Mouse (Mus musculus): Measurements from ENCODE around the gene Draxin. TPM values are rescaled to one million over a fixed set of nuclear protein-coding genes. Genes with fewer than 3 reads are reported as not detected.
A peak's percentile ranks its signal among the peaks of the same experiment; 100 is the strongest.

The Draxin gene
- polyA plus RNA-seq, 1 experiment from 2014 or later: 20.4 TPM

DNA sequence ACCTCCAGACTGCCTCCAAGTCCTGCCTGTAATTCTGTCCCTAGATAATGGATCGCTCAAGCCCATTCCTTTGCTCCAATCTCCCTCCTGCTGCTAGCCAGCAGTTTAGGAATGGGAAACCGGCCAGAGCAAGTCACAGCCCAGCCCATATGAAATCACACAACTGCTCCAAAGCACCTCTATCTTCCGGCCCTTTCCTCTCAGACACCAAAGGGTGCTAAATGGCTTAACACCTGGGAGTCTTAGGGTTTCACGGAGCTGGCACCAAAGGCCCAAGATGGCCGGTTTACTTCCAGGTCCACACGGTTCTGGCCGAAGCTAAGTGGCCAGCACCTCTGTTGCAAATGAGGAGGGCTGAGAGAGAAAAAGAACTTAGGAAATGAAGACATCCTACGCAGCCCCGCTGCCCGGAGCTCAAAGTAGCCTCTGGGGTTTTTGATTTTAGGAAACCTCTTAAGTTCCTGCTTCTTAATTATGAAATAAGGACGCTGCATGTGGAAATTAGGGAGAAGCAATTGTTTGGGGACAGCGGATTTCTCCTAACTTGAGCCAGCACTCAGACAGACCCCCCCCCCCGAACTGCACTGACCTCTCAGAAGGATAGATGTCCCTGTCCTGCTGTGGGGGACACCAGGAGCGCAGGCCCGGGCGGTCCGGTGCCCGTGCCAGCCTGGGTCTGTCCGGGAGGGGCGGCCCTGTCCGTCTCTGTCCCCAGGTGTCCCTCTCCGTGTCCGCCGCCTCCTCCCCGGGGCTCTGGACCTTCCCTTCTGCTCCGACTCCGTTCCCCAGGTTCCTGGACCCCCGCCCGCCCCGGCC lies 43.2 kb downstream of the Draxin start:
- WGBS: 3% methylated on average over 30 of the region's 30 CpGs
- Histone ChIP-seq H3K4me2 (replicated peaks) (peak overlapping the region; percentile 76), H3K27me3 (no peaks in the 10 kb centered on the region), H3K4me3 (replicated peaks) (peak overlapping the region; percentile 54), H3K9ac (replicated peaks) (peak overlapping the region; percentile 74), H3K9me3 (no peaks in the 10 kb centered on the region), H3K36me3 (no peaks in the 10 kb centered on the region), H3K27ac (no peak overlapping the region), H3K4me1 (replicated peaks) (peaks cover 45% of the 10 kb centered on the region)
- peak; percentile 76 for ATAC-seq

DNA sequence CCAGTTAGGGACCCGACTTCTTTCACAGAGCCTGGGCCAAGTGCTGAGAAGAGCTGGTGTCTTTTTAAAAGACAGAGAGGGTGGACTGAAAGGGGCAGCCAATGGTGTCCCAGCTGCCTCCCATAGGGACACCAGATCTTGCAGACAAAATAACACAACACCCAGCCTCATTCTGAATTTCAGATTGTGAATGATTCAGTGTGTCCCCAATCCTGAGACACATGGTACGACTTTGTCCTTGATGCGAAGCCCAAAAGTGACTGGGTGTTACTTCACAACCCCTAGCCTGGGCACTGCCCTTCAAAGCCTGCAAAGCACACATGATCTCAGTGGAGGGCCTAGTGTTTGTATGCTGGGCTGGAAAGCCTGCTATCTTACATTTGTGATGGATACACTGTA lies 44.6 kb downstream of the Draxin start:
- Histone ChIP-seq H3K4me1 (replicated peaks) (peaks cover 45% of the 10 kb centered on the region), H3K9ac (replicated peaks) (no peak overlapping the region), H3K27ac (no peak overlapping the region), H3K4me2 (replicated peaks) (no peak overlapping the region), H3K27me3 (no peaks in the 10 kb centered on the region), H3K36me3 (no peaks in the 10 kb centered on the region), H3K9me3 (no peaks in the 10 kb centered on the region), H3K4me3 (replicated peaks) (no peak overlapping the region)
- no peak for ATAC-seq
- 74% methylated on average over 3 of the region's 3 CpGs for WGBS

DNA sequence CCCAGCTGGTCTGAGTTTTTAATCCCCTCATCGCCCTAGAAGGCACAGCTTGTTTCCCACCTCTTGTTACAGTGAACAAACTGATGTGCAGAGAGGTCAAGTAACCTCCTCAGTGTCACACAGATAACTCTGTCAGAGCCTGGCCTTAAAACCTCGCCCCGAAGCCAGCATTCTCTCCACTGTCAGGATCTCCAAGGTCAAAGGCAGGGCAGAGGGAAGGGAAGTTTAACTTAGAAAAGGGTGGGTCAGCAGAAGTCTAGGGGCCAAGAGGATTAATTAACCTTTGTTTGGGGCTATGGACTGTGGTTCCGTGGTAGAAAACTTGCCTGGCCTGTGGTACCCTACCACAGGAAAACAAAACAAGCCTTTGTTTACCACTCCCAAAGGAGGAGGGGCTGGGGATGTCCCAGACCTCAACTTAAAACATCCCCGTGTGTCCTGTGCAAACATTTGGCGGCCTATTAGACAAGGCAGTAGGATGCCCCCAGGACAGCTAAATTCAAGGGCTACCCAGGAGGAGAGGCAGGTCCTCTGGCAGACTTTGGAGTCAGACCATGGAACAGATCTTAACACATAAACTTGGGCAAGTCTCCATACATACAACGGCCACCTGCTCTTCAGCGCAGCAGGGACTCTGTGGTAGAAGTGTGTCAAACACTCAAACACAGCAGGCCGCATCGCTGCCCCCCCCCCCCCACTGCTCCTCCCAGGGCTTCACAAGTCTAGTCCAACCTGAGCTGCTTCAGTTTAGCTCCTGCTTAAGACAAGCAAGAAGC lies 45.2 kb downstream of the Draxin start:
- Histone ChIP-seq H3K27me3 (no peaks in the 10 kb centered on the region), H3K9ac (replicated peaks) (no peak overlapping the region), H3K27ac (no peak overlapping the region), H3K4me3 (replicated peaks) (no peak overlapping the region), H3K4me1 (replicated peaks) (peaks cover 45% of the 10 kb centered on the region), H3K4me2 (replicated peaks) (no peak overlapping the region), H3K36me3 (no peaks in the 10 kb centered on the region), H3K9me3 (no peaks in the 10 kb centered on the region)
- 45% methylated on average over 10 of the region's 10 CpGs for WGBS
- ATAC-seq: no peak

DNA sequence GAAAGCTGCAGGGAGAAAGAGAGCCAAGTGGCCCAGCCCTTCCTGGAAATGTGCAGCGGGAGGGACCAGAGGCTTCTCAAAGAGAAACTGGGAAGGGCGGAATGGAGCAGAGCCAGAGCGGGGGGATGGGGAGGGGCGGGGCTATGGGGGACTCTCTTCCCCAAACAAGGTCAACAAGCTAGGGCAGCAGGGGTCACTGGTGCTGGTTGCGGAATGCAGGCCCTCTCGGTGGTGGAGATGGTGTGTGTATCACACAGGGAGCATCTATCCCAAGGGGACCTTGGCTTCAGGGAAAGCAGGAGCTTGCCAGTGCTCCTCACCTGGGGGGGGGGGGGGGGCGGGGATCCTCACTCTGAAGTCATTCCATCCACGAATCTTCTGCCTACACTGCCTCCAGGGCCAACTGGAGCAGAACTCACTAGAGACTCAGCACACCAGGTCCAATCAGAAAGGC lies 46.2 kb downstream of the Draxin start:
- Histone ChIP-seq H3K36me3 (no peaks in the 10 kb centered on the region), H3K9ac (replicated peaks) (no peak overlapping the region), H3K27ac (no peak overlapping the region), H3K4me1 (replicated peaks) (peaks cover 44% of the 10 kb centered on the region), H3K4me2 (replicated peaks) (no peak overlapping the region), H3K9me3 (no peaks in the 10 kb centered on the region), H3K4me3 (replicated peaks) (no peak overlapping the region), H3K27me3 (no peaks in the 10 kb centered on the region)
- no peak for ATAC-seq
- WGBS: 6% methylated on average over 8 of the region's 8 CpGs

DNA sequence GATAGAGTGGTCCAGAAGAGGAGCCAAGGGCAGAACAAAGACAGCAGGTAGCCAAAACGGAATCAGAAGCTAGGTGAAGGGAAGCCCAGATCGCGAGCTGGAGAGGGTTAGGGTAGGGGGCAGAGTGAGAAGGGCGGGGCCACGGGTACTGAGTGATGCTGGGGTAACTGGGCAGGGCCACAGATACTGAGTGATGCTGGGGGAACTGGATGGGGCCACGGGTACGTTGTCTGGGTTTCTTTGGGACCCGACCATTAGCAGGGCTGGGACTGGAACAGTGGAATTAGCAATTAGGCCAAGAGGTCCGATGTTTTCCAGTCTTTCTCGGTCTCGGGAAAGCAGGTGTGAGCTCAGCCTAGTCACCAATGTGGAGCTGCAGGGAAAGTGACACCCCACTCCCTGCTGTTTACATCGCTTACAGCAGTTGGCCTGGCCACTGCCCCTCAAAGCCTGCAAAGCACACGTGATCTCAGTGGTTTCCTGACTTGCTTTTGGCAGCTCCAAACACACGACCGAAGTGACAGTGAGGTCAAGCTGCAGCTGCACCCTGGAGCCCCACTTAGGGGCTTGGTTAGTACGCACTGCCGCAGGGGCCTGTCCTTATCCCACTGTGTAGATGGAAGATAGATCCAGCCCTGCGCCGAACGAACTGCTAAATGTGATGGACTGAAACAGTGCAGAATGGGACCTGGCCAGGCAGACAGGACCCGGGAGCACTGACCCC lies 47.2 kb downstream of the Draxin start:
- no peaks in the 10 kb centered on the region for H3K27me3 ChIP-seq
- no peak overlapping the region for H3K4me3 ChIP-seq (replicated peaks)
- no peaks in the 10 kb centered on the region for H3K9me3 ChIP-seq
- peaks cover 35% of the 10 kb centered on the region for H3K4me1 ChIP-seq (replicated peaks)
- no peak for ATAC-seq
- 69% methylated on average over 21 of the region's 21 CpGs for whole genome bisulfite sequencing
- H3K27ac ChIP-seq: no peak overlapping the region
- H3K4me2 ChIP-seq (replicated peaks): no peak overlapping the region
- no peaks in the 10 kb centered on the region for H3K36me3 ChIP-seq
- H3K9ac ChIP-seq (replicated peaks): no peak overlapping the region

DNA sequence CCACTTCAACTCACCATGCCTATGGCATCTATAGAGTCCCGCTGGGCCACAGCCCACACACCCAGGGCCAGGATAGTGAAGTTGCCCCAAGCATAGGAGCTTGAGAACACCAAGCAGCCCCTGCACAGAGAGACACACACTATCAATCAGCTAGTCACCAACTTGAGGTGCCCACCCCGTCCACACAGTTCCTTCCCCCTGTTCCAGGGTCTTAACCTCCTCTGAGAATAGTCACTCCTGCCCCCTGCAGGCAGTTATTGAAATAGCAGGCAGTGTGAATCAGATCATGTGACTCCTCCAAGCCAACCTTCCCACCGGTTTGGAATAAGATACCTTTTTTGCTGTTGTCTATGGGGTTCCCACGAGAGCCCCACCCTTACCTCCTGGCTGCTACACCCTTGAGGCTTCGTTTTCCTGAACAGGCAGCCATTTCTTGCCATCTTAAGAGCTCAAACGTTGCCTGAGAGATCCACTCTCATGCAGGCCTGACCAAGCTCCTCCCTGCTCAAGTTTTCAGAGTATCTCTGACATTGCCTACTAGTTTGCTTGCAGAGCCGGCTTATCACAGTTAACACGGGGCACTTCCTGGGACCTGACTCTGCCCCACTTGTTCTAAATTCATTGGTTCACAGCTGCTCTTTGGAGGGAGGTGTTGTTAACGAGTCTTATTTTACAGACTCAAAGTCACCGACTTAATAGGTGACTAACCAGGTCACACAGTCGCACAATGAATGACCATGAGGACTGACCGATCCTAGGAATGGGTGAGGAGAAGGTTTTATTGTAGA lies 48.0 kb downstream of the Draxin start:
- Histone ChIP-seq H3K9me3 (no peaks in the 10 kb centered on the region), H3K9ac (replicated peaks) (no peak overlapping the region), H3K36me3 (no peaks in the 10 kb centered on the region), H3K27me3 (no peaks in the 10 kb centered on the region), H3K4me3 (replicated peaks) (no peak overlapping the region), H3K27ac (no peak overlapping the region), H3K4me1 (replicated peaks) (peaks cover 26% of the 10 kb centered on the region), H3K4me2 (replicated peaks) (no peak overlapping the region)
- peak; percentile 50 for ATAC-seq
- 58% methylated on average over 12 of the region's 12 CpGs for WGBS

DNA sequence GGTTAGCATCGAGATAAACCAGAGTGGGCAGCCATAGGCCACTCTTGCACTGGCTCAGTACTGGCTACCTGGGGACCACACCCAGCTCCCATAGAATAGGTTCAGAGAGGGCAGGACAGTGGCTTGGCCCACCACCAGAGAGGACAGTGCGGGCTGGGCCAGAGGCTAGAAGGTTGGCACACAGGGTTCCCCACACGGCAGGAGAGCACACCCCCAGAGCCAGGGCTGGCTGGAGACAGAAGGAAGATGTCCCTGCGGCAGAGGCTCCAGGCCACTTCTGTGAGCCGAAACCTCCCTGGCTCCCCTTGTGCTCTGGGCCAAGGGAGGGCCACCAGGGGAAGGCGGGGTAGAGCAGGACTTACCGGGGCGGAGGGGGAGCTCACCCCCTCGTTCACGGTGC lies 49.3 kb downstream of the Draxin start:
- no peak overlapping the region for H3K4me2 ChIP-seq (replicated peaks)
- no peak overlapping the region for H3K9ac ChIP-seq (replicated peaks)
- ATAC-seq: no peak; the same call in 1 of the 2 replicates
- no peaks in the 10 kb centered on the region for H3K9me3 ChIP-seq
- H3K4me1 ChIP-seq (replicated peaks): peaks cover 18% of the 10 kb centered on the region
- H3K4me3 ChIP-seq (replicated peaks): no peak overlapping the region
- no peaks in the 10 kb centered on the region for H3K36me3 ChIP-seq
- WGBS: 92% methylated on average over 10 of the region's 10 CpGs
- H3K27ac ChIP-seq: no peak overlapping the region
- no peaks in the 10 kb centered on the region for H3K27me3 ChIP-seq

DNA sequence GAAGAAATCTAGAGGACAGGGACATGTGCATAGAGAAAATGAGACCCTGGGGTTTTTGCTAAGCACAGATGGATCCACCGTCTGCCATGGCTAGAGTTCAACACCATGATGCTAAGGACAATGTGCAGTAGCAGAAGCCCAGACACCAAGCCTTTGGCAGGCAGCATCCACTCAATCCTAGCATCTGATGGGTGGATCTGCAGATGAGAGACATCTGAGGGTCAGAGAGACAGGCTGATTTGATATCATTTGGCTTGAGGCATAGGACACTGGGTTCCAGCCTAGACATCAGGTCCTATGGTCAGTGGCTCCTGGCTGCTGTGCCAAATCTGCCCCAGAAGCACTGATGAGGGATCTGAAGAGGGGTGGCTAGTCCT lies 49.9 kb downstream of the Draxin start:
- H3K27ac ChIP-seq: no peak overlapping the region
- H3K9ac ChIP-seq (replicated peaks): no peak overlapping the region
- no peaks in the 10 kb centered on the region for H3K9me3 ChIP-seq
- no peak overlapping the region for H3K4me2 ChIP-seq (replicated peaks)
- 100% methylated on average over 1 of the region's 1 CpGs for WGBS
- no peak overlapping the region for H3K4me3 ChIP-seq (replicated peaks)
- no peaks in the 10 kb centered on the region for H3K36me3 ChIP-seq
- no peak for ATAC-seq
- H3K27me3 ChIP-seq: no peaks in the 10 kb centered on the region
- H3K4me1 ChIP-seq (replicated peaks): peaks cover 16% of the 10 kb centered on the region

DNA sequence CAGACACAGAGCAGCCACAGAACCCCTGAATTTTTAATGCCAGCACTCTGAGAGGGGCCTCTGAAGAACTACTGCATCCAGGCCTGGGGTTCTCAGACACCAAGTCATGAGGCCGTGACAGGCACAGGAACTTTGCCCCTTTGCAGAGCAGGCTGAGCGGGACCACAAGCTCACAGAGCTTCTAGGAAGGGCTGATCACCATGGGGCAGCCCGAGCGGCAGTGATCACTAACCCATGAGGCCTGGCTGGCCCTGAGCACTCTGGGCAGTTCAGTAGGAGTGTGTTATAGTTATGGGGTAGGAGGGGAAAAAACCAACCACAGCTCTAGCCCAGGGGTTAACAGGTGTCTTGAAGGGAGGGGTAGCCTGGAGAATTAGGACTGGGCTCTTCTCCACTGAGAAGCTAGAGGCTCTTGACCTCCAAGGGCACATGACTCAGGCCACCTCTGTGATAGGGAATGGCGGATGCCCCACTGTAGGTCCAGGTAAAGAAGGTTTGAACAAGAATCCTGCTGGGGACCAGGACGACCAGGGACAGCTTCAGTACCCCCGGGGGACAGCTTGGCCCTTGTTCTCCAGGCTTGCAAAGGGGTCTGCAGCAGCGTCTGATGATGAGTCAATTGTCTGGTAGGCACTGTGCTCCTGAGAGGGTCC lies 50.4 kb downstream of the Draxin start:
- Histone ChIP-seq H3K4me2 (replicated peaks) (no peak overlapping the region), H3K9ac (replicated peaks) (no peak overlapping the region), H3K27me3 (no peaks in the 10 kb centered on the region), H3K27ac (no peak overlapping the region), H3K4me1 (replicated peaks) (peaks cover 12% of the 10 kb centered on the region), H3K36me3 (no peaks in the 10 kb centered on the region), H3K9me3 (no peaks in the 10 kb centered on the region), H3K4me3 (replicated peaks) (no peak overlapping the region)
- no peak for ATAC-seq
- WGBS: 84% methylated on average over 8 of the region's 8 CpGs

DNA sequence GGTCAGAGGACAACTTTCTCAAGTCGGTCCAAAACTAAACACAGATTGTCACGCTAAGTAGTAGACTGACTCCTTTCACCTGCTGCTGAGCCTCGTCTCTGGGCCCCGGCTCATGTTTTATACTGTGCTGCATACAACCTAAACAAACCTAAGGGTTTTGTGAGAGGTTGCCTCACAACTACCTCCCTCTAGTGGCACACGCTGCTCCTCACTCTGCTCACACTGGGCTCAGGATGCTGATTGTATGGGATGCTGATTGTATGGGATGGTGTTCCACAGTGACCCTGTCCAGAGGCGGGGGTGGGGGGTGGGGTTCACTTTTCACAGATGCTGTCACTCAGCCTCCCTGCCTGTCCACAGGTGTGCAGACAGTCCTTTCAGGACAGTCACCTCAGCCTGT lies 51.3 kb downstream of the Draxin start:
- ATAC-seq: no peak
- Histone ChIP-seq H3K27me3 (no peaks in the 10 kb centered on the region), H3K9ac (replicated peaks) (no peak overlapping the region), H3K36me3 (no peaks in the 10 kb centered on the region), H3K4me3 (replicated peaks) (no peak overlapping the region), H3K27ac (no peak overlapping the region), H3K9me3 (no peaks in the 10 kb centered on the region), H3K4me1 (replicated peaks) (peaks cover 12% of the 10 kb centered on the region), H3K4me2 (replicated peaks) (no peak overlapping the region)
- WGBS: 61% methylated on average over 6 of the region's 6 CpGs

DNA sequence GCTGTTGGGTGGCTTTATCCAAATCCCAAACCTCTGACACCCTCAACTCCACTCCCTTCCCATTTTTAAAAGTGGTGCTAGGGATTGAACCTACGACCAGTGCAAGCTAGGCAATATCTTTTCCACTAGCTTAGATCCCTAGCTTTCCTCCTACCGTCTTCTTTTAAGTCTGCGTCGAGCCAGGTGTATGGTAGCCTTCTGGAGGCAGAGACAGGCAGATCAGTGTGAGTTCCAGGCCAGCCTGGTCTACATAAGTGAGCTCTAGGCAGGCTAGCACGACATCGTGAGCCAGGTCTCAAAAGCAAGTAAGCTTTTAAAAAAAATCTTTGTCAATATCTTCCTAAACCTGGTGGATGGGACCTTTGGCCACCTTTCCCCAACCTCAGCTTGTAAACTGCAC lies 54.6 kb downstream of the Draxin start:
- H3K4me3 ChIP-seq (replicated peaks): no peak overlapping the region
- H3K9me3 ChIP-seq: no peaks in the 10 kb centered on the region
- no peak overlapping the region; the same call in 1 of the 2 replicates for H3K4me2 ChIP-seq (replicated peaks)
- H3K9ac ChIP-seq (replicated peaks): no peak overlapping the region
- WGBS: 90% methylated on average over 6 of the region's 6 CpGs
- H3K36me3 ChIP-seq: no peaks in the 10 kb centered on the region
- no peak for ATAC-seq
- H3K27ac ChIP-seq: no peak overlapping the region
- 0 out of 2 replicates have a peak, but pooled peaks cover 3% of the 10 kb centered on the region for H3K4me1 ChIP-seq (replicated peaks)
- no peaks in the 10 kb centered on the region for H3K27me3 ChIP-seq
